ENCODE assay signal across 21 mouse cellular contexts in genomic region chr15:31240181-31240580, GRCm38 (mm10). TPM values are rescaled to one million over a fixed set of nuclear protein-coding genes. Genes with fewer than 3 reads are reported as not detected.
A peak's percentile ranks its signal among the peaks of the same experiment; 100 is the strongest.
DNase-seq lines count a peak whose midpoint lies in the region; ATAC-seq and TF ChIP-seq lines count a peak whose summit lies in the region.
"Had no signal": no experiment of that assay in that cellular context is flagged by ENCODE, and none has a peak within 500 bp of the region (broad histone marks: within the 10 kb centered on the region; RNA-seq: fewer than 3 reads in every experiment).

No protein-coding gene starts in this region.

- 88% methylated on average over 4 of the region's 4 CpGs for WGBS in hindbrain, embryonic 14.5 days
- WGBS in hindbrain, embryonic 11.5 days: 93% methylated on average over 4 of the region's 4 CpGs
- 97% methylated on average over 4 of the region's 4 CpGs for WGBS in midbrain, postnatal 0 days
- WGBS in midbrain, embryonic 14.5 days: 90% methylated on average over 4 of the region's 4 CpGs
- WGBS in hindbrain, postnatal 0 days: 71% methylated on average over 4 of the region's 4 CpGs

- no peaks in the 10 kb centered on the region for H3K36me3 ChIP-seq in hindbrain, embryonic 14.5 days (replicated peaks; ENCODE audit: control insufficient read depth, insufficient read depth)
- H3K36me3 ChIP-seq in hindbrain, embryonic 11.5 days (ENCODE audit: control insufficient read depth, insufficient read depth, low read length): no peaks in the 10 kb centered on the region
- H3K36me3 ChIP-seq in midbrain, postnatal 0 days (ENCODE audit: insufficient read depth, low read length): no peaks in the 10 kb centered on the region
- no peaks in the 10 kb centered on the region for H3K36me3 ChIP-seq in midbrain, embryonic 14.5 days (ENCODE audit: control insufficient read depth, insufficient read depth, low read length)
- H3K36me3 ChIP-seq in hindbrain, postnatal 0 days (ENCODE audit: insufficient read depth, low read length): no peaks in the 10 kb centered on the region

- H3K9me3 ChIP-seq in hindbrain, embryonic 14.5 days (ENCODE audit: control insufficient read depth, low read length): no peaks in the 10 kb centered on the region
- no peaks in the 10 kb centered on the region for H3K9me3 ChIP-seq in hindbrain, embryonic 11.5 days (ENCODE audit: control insufficient read depth, low read length)
- H3K9me3 ChIP-seq in midbrain, postnatal 0 days (ENCODE audit: low read length): peaks cover 6% of the 10 kb centered on the region; the same call in 1 of the 2 replicates
- H3K9me3 ChIP-seq in midbrain, embryonic 14.5 days (ENCODE audit: control insufficient read depth, low read length): no peaks in the 10 kb centered on the region
- no peaks in the 10 kb centered on the region for H3K9me3 ChIP-seq in hindbrain, postnatal 0 days (ENCODE audit: low read length)
- H3K9me3 ChIP-seq: forebrain, embryonic 10.5 days; heart, embryonic 13.5 days had no signal

- no peak for ATAC-seq in hindbrain, embryonic 14.5 days (ENCODE audit: low FRiP score)
- no peak for ATAC-seq in hindbrain, embryonic 11.5 days (ENCODE audit: low FRiP score)
- ATAC-seq in midbrain, postnatal 0 days (ENCODE audit: low FRiP score): peak; percentile 45; the same call in 1 of the 2 replicates
- no peak for ATAC-seq in midbrain, embryonic 14.5 days (ENCODE audit: low FRiP score, low TSS enrichment)
- peak; percentile 88 for ATAC-seq in hindbrain, postnatal 0 days
- ATAC-seq: forebrain, embryonic 14.5 days; intestine, embryonic 16.5 days had no signal

- DNase-seq in cerebellum, postnatal 14 days: peak; percentile 73 to 81
- DNase-seq in cerebellum, adult 9-11 months: no peak
- DNase-seq in hindbrain, embryonic 14.5 days (ENCODE audit: low spot score): peak; percentile 49
- DNase-seq in hindbrain, embryonic 11.5 days (ENCODE audit: low spot score): no peak
- DNase-seq in midbrain, postnatal 0 days (ENCODE audit: low spot score): peak; percentile 83
- no peak for DNase-seq in midbrain, embryonic 14.5 days
- DNase-seq in hindbrain, postnatal 0 days (ENCODE audit: low spot score): peak; percentile 80
- no peak for DNase-seq in adrenal gland, postnatal 4 days (ENCODE audit: low spot score in 2 of 2)
- DNase-seq: adrenal gland, postnatal 14 days; cerebellum, adult 11 months; embryo, embryonic 11 days; gastrocnemius, postnatal 36 days; heart, adult 11 months; heart, postnatal 36 days; kidney, adult 2 months had no signal

- no peak for TF ChIP-seq CTCF in midbrain, postnatal 0 days (IDR thresholded peaks at IDR 0.05)
- no peak for TF ChIP-seq CTCF in hindbrain, postnatal 0 days (IDR thresholded peaks at IDR 0.05; ENCODE audit: low read depth)

- H3K4me2 ChIP-seq in hindbrain, embryonic 14.5 days (replicated peaks): no peak overlapping the region
- no peak overlapping the region for H3K4me2 ChIP-seq in hindbrain, embryonic 11.5 days (replicated peaks; ENCODE audit: low read depth, low read length)
- H3K4me2 ChIP-seq in midbrain, postnatal 0 days (ENCODE audit: low read depth, low read length, poor library complexity, severe bottlenecking): no peak overlapping the region
- no peak overlapping the region for H3K4me2 ChIP-seq in midbrain, embryonic 14.5 days (ENCODE audit: low read length)
- no peak overlapping the region for H3K4me2 ChIP-seq in hindbrain, postnatal 0 days (ENCODE audit: low read depth, low read length)
- H3K4me2 ChIP-seq: embryonic facial prominence, embryonic 15.5 days; heart, embryonic 13.5 days had no signal

- no peaks in the 10 kb centered on the region for H3K4me1 ChIP-seq in hindbrain, embryonic 14.5 days (replicated peaks; ENCODE audit: control insufficient read depth, insufficient read depth, low read length)
- no peaks in the 10 kb centered on the region for H3K4me1 ChIP-seq in hindbrain, embryonic 11.5 days (replicated peaks; ENCODE audit: control insufficient read depth, insufficient read depth, low read length)
- no peaks in the 10 kb centered on the region for H3K4me1 ChIP-seq in midbrain, postnatal 0 days (ENCODE audit: insufficient read depth, low read length)
- no peaks in the 10 kb centered on the region for H3K4me1 ChIP-seq in midbrain, embryonic 14.5 days (ENCODE audit: control insufficient read depth, insufficient read depth, low read length)
- H3K4me1 ChIP-seq in hindbrain, postnatal 0 days (ENCODE audit: insufficient read depth, low read length): peaks cover 4% of the 10 kb centered on the region; the same call in 1 of the 2 replicates
- H3K4me1 ChIP-seq: embryonic facial prominence, embryonic 15.5 days; forebrain, embryonic 10.5 days had no signal

- no peak overlapping the region for H3K4me3 ChIP-seq in hindbrain, embryonic 14.5 days (replicated peaks; ENCODE audit: low read length)
- H3K4me3 ChIP-seq in hindbrain, embryonic 11.5 days (ENCODE audit: low read depth, low read length): no peak overlapping the region
- H3K4me3 ChIP-seq in midbrain, postnatal 0 days (ENCODE audit: low read depth, low read length): no peak overlapping the region
- no peak overlapping the region for H3K4me3 ChIP-seq in midbrain, embryonic 14.5 days (replicated peaks; ENCODE audit: low read depth, low read length)
- H3K4me3 ChIP-seq in hindbrain, postnatal 0 days (ENCODE audit: low read length): no peak overlapping the region
- H3K4me3 ChIP-seq: embryonic facial prominence, embryonic 15.5 days; erythroblast, embryonic 14.5 days; forebrain, embryonic 10.5 days; heart, embryonic 13.5 days had no signal

- H3K27me3 ChIP-seq in hindbrain, embryonic 14.5 days (ENCODE audit: control insufficient read depth, insufficient read depth, low read length): no peaks in the 10 kb centered on the region
- no peaks in the 10 kb centered on the region for H3K27me3 ChIP-seq in hindbrain, embryonic 11.5 days (ENCODE audit: control insufficient read depth, insufficient read depth, low read length)
- no peaks in the 10 kb centered on the region for H3K27me3 ChIP-seq in midbrain, postnatal 0 days (ENCODE audit: insufficient read depth, low read length)
- no peaks in the 10 kb centered on the region for H3K27me3 ChIP-seq in midbrain, embryonic 14.5 days (ENCODE audit: control insufficient read depth, insufficient read depth, low read length)
- H3K27me3 ChIP-seq in hindbrain, postnatal 0 days (ENCODE audit: insufficient read depth, low read length): no peaks in the 10 kb centered on the region
- H3K27me3 ChIP-seq: embryonic facial prominence, embryonic 15.5 days; heart, embryonic 13.5 days had no signal

- H3K9ac ChIP-seq in hindbrain, embryonic 14.5 days: no peak overlapping the region
- no peak overlapping the region for H3K9ac ChIP-seq in hindbrain, embryonic 11.5 days (ENCODE audit: low read depth, low read length)
- H3K9ac ChIP-seq in midbrain, postnatal 0 days (replicated peaks; ENCODE audit: low read length, poor library complexity, severe bottlenecking): no peak overlapping the region
- no peak overlapping the region for H3K9ac ChIP-seq in midbrain, embryonic 14.5 days (replicated peaks; ENCODE audit: low read length)
- H3K9ac ChIP-seq in hindbrain, postnatal 0 days (replicated peaks; ENCODE audit: low read length): no peak overlapping the region
- H3K9ac ChIP-seq: embryonic facial prominence, embryonic 15.5 days; heart, embryonic 13.5 days had no signal

- H3K27ac ChIP-seq in hindbrain, embryonic 14.5 days: no peak overlapping the region
- no peak overlapping the region for H3K27ac ChIP-seq in hindbrain, embryonic 11.5 days (ENCODE audit: low read depth, low read length)
- no peak overlapping the region for H3K27ac ChIP-seq in midbrain, postnatal 0 days (ENCODE audit: low read depth, low read length)
- no peak overlapping the region for H3K27ac ChIP-seq in midbrain, embryonic 14.5 days (replicated peaks; ENCODE audit: low read depth, low read length)
- H3K27ac ChIP-seq in hindbrain, postnatal 0 days: no peak overlapping the region
- H3K27ac ChIP-seq: embryonic facial prominence, embryonic 15.5 days; forebrain, embryonic 10.5 days; heart, embryonic 13.5 days had no signal

RNA-seq across cellular contexts. Expression of gene Dap, which starts 16.1 kb away (rescaled TPM):
- 25.4 and 36.2 TPM in 2 replicates for polyA plus RNA-seq in hindbrain, embryonic 14.5 days (2014; fragmentation: Nextera tagmentation; extraction: Ambion mirVana)
- 39.7 and 50.9 TPM in 2 replicates for polyA plus RNA-seq in hindbrain, embryonic 11.5 days (2014; fragmentation: Nextera tagmentation; extraction: Ambion mirVana)
- 14.8 and 22.1 TPM in 2 replicates for total RNA-seq in midbrain, postnatal 0 days (2014; rRNA removed)
- 26.1 and 28.2 TPM in 2 replicates for polyA plus RNA-seq in midbrain, postnatal 0 days (2015; fragmentation: Nextera tagmentation; extraction: Ambion mirVana)
- 21.3 and 27.4 TPM in 2 replicates for polyA plus RNA-seq in midbrain, embryonic 14.5 days (2014; fragmentation: Nextera tagmentation; extraction: Ambion mirVana)
- 17.6 and 39.0 TPM in 2 replicates for total RNA-seq in hindbrain, postnatal 0 days (2014; rRNA removed)
- 26.5 and 29.5 TPM in 2 replicates for polyA plus RNA-seq in hindbrain, postnatal 0 days (2015; fragmentation: Nextera tagmentation; extraction: Ambion mirVana)
- 10 to 100 TPM; 83.2 to 87.9 TPM for total RNA-seq in adrenal gland, postnatal 4 days (2021)

Comparison
In these comparisons a context has a peak if more than half of its experiments do, and no peak if none do; other contexts are left out.
1. DNase-seq: peak in cerebellum, postnatal 14 days (2 of 2), hindbrain, embryonic 14.5 days (single experiment), midbrain, postnatal 0 days (single experiment) and hindbrain, postnatal 0 days (single experiment); none in cerebellum, adult 9-11 months (single experiment), hindbrain, embryonic 11.5 days (single experiment), midbrain, embryonic 14.5 days (single experiment) and adrenal gland, postnatal 4 days (0 of 2).
2. ATAC-seq: peak in midbrain, postnatal 0 days (single experiment) and hindbrain, postnatal 0 days (single experiment); none in hindbrain, embryonic 14.5 days (single experiment), hindbrain, embryonic 11.5 days (single experiment) and midbrain, embryonic 14.5 days (single experiment).